Mouse (Mus musculus) ES-Bruce4 (cell line): Measurements from ENCODE around the gene Aifm1.

Source experiments
- CTCF ChIP-seq: IDR thresholded peaks from one replicate; pipeline ENCODE4 v1.8.1; 2011; ENCODE audit warnings: low read depth, low read length
- POLR2A ChIP-seq: IDR thresholded peaks from one replicate; pipeline ENCODE4 v1.8.1; 2011; ENCODE audit warnings: low read length; ENCODE audit not compliant: insufficient read depth

GRCm38 (mm10) chrX:48444677-48445076 lies 68.7 kb downstream of the Aifm1 start:
- TF ChIP-seq CTCF, result no peak
- TF ChIP-seq POLR2A, result no peak
